Mouse (Mus musculus) lung, adult 10 weeks (tissue): ENCODE data around the gene Ugt1a10. TPM values are rescaled to one million over a fixed set of nuclear protein-coding genes. Genes with fewer than 3 reads are reported as not detected.

Experiments
- polyA plus RNA-seq: library from polyadenylated mRNA; stranded (reverse); fragments of 350-450 nt; fragmentation: Illumina TruSeq; extraction: RNeasy Lipid Tissue Mini Kit (QIAGEN cat#74804); gene quantifications from one replicate; pipeline ENCODE4 v1.2.3, GENCODE M21; 2014; ENCODE audit warnings: low read depth, low replicate concordance; ENCODE audit not compliant: insufficient read depth

The Ugt1a10 gene
- polyA plus RNA-seq: not detected

DNA sequence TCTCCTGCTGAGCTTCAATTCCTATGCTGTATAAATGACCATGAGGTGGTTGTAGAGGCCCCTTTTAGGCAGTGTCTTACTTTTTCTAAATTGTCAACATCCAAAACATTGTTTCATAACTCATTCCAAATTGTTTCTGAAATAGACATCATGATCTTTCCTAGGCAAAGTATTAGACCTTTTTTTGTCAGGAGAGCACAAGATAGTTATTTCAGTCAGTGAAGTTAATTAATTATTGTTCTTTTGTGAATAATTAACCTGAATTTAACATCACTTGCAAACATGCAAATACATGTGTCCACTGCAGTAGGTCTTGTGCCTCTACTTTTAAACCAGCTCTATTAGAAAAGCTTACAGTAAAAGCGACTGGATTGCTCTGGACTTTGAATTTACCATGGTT lies at the start of gene Ugt1a10:
Gene Ugt1a10, plus strand, starts transcription at position 301 of the 400 bp plus-strand sequence.

DNA sequence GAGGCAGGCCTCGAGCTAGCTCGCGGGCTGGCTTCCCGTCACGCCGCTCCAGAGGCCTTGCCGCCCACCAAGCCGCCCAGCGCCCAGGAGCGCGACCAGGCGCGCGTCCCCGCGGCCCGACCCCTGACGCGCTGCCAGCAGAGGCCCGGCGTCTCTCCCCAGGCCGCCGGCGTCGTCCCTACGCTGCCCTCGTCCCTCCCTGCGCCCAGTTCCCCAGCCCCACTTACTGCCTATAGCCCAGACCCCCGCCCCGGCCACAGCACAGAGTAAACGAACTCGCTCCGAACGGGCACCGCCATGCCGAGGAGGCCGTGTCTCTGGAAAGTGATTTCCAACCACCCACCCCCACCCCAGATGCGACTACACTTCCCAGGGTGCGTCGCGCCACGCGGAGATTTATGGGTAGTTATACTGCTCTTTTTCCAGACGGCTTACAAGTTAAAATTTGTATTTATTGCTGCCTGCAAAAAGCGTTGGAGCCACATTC lies 46.9 kb upstream of the Ugt1a10 start, which contains the start of gene Usp40:
Gene Usp40, minus strand, starts transcription at position 341 of the 487 bp plus-strand sequence.

DNA sequence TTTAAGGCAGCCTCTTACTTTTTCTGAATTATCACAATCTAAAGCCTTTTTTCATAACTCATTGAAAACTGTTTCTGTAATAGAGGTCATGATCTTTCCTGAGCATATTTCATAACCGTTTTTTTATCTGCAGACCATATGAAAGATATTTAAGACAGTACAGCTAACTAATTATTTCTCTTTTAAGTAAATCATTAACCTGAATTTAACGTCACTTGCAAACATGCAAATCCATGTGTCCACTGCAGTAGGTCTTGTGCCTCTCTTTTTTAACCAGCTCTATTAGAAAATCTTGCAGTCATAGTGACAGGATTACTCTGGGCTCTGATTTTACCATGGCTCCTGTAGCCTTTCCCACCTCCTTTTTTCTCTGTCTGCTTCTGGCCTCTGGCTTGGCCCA lies 15.3 kb downstream of the Ugt1a10 start, which contains the start of gene Ugt1a9:
Gene Ugt1a9, plus strand, starts transcription at position 306 of the 400 bp plus-strand sequence.

DNA sequence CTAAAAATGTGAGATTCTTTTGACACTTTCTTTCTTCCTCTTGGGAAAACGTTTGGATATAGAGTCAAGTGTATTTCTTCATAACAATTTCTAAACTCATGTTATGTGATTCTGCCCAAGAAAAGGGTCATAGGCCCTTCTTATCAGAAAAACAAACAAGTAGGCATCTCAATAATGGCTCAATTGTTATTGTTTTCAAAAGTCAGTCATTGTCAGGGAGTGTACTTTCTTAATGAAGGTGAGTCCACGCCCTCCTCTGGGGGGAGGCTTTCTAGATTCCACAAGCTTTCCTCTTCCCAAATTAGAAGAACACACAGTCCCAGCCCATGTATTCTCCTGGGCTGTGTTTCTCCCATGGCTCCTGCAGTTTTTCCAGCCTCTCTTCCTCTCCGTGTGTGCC lies 32.3 kb downstream of the Ugt1a10 start, which contains the start of gene Ugt1a8:
Gene Ugt1a8, plus strand, starts transcription at position 301 of the 400 bp plus-strand sequence.

DNA sequence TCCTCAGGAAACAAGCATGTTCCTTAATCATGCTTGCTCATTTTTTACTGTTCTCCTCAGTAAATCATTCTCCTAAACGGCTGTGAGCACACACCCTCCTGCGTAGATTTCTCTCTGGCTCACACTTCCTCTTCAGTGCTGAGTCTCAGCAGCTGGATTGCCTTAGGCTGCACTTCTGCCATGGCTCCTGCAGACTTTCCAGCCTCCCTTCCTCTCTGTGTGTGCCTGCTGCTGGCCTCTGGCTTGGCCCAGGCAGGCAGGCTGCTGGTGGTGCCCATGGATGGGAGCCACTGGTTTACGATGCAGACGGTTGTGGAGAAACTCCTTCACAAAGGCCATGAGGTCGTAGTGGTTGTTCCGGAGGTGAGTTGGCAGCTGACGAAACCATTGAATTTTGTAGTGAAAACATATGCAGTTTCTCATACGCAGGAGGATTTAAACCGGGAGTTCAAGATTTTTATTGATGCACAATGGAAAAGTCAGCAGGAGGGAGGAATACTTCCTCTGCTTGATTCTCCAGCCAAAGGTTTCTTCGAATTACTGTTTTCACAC lies 39.8 kb downstream of the Ugt1a10 start, which contains the start of gene Ugt1a7c:
Gene Ugt1a7c, plus strand, starts transcription at position 122 of the 552 bp plus-strand sequence.

DNA sequence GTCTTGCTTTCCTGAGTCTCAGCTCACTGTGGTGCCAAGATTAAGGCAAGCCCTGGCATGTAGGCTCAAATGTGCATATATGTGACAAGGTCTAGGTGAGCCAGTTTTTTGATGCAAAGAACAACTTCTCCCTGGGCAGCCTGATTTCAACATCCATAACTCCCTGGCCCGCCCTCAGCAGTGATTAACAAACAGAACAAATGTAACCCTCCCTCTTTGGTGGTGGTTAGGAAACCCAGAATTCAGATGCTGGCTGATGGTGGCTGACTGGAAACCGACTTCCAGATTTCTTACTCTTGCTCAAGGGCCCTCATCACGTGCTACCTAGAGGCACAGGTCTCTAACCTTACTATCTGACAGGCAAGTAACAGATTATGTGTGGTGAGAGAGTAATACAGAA lies 47.8 kb downstream of the Ugt1a10 start, which contains the start of gene Ugt1a6b:
Gene Ugt1a6b, plus strand, starts transcription at position 234 of the 400 bp plus-strand sequence.

DNA sequence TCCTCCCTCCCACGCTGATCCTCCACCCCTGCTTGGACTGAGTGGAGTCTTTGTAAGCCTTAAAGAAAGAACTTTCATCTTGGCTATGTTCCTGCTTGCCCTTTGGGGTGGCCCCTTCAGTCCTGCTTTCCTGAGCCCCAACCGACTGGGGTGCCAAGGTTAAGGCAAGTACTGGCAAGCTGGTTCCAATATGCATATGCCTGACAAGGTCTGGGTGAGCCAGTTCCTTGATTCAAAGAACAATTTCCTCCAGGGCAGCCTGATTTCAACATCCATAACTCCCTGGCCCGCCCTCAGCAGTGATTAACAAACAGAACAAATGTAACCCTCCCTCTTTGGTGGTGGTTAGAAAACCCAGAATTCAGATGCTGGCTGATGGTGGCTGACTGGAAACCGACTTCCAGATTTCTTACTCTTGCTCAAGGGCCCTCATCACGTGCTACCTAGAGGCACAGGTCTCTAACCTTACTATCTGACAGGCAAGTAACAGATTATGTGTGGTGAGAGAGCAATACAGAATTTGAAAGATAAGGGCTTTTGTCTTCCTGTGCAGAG lies 79.3 kb downstream of the Ugt1a10 start, which contains the start of gene Ugt1a6a:
Gene Ugt1a6a, plus strand, starts transcription at position 353 of the 555 bp plus-strand sequence.

DNA sequence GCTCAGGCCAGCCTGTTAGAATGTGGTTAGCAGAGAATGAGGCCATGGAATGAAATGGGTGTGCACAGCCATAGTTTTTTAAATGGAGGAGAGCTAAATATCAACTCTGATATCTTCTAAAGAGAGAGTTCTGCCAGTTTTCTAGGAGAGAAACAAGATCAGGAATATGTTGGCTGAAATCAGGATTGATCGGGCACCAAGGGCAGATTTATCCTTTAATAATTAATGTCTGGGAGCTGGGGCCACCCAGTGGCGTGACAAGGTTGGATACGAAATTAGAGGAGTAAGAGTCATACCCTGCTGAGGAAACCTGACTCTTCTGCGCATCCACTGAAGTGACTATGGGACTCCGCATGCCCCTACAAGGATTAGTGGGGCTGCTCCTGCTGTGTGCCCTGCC lies 110.5 kb downstream of the Ugt1a10 start, which contains the start of gene Ugt1a5:
Gene Ugt1a5, plus strand, starts transcription at position 302 of the 400 bp plus-strand sequence.

DNA sequence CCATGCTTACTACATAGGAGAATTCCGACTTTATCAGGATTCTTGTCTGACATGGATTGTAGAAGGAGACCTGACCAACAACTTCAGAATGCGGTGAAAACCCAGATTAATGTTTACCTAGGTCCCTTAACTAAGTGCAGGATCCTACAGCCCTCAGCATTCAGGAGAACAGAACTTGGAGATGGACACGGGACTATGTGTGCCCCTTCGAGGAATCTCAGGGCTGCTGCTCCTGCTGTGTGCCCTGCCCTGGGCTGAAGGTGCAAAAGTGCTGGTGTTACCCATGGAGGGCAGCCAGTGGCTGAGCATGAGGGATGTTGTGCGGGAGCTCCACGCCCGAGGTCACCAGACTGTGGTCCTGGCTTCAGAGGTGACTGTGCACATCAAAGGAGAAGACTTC lies 145.3 kb downstream of the Ugt1a10 start, which contains the start of gene Ugt1a2:
Gene Ugt1a2, plus strand, starts transcription at position 146 of the 400 bp plus-strand sequence.

DNA sequence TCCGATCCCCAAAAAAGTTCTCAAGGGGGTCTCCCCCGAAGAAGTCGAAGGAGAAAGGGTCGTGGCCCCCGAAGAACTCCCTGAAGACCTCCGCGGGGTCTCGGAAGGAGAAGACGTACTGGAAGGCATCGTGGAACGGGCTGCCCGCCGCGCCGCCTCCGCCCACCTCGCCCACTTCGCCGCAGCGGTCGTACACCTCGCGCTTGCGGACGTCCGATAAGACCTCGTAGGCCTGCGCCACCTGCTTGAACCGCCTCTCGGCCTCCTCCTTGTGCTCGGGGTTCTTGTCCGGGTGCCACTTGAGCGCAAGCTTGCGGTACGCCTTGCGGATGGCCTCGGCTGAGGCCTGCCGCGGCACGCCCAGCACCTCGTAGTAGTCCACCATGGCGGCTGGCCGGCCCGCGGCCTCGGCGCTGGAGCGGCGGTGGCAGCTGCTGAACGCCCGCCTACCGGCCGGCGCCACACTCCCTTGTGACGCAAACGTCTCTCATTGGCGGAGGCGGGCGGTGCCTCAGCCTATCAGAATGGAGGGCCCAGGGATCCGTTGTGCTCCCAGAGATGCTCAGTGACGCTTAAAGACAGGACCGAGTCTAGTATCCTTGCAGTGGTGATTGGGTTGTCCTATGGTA lies 150.2 kb downstream of the Ugt1a10 start, which contains the start of gene Dnajb3:
Gene Dnajb3, minus strand, starts transcription at position 489 of the 629 bp plus-strand sequence.

DNA sequence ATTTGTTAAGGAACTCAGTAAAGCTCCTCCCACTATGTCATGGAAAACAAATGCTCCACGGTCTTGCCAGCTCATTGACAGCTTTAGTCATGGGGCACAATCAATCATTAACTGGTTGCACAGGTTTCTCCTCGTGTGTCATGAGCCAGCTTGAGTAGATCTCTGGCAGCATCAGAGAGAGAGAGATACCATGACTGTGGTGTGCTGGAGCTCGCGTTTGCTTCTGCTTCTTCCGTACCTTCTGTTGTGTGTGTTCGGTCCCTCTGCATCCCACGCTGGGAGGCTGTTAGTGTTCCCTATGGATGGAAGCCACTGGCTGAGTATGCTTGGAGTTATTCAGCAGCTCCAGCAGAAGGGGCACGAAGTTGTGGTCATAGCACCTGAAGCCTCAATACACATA lies 156.6 kb downstream of the Ugt1a10 start, which contains the start of gene Ugt1a1:
Gene Ugt1a1, plus strand, starts transcription at position 148 of the 400 bp plus-strand sequence.

DNA sequence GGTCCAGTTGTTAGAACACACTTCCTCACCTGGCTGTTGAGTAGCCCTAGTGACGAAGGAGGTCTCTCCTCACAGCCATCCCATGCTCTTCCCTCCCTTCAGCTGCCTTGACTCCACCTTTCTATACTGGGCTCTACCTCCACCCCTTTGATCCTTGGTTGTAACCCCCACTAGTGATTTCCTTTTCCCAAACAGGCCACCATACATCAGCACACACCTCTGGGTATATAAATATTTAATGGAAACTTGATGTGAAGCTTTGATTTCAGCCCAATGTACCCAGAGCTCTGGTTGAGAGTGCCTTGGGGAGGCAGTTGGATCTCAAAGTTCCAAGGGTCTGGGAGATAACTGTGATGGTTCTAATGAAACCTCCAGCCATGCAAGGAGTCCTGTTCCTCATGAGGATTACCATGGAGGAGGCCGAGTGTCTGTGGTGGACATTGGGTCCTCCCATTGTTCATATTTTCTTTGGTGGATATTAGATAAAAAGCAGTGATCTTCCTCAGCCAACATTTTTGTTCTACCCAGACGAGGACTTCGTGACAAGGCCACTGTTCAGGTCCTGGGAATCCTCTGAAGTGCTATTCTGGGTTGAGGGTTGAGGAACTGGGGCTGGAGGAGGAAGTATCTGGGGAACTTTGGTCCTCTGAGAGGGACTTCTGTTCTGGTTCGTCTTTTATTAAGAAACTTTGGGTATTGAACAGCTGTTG lies 171.6 kb downstream of the Ugt1a10 start, which contains the start of gene Mroh2a:
Gene Mroh2a, plus strand, starts transcription at position 317 of the 710 bp plus-strand sequence.

Other genes with a start within 250 kb of the Ugt1a10 start
- 24.4 TPM for gene Dgkd, start 202.1 kb upstream of the Ugt1a10 start, polyA plus RNA-seq
- 5.5 TPM for gene Usp40, start 46.8 kb upstream of the Ugt1a10 start, polyA plus RNA-seq
- gene Ugt1a9, start 15.4 kb downstream of the Ugt1a10 start, polyA plus RNA-seq: not detected
- gene Ugt1a8, start 32.4 kb downstream of the Ugt1a10 start, polyA plus RNA-seq: not detected
- 3.0 TPM for gene Ugt1a7c, start 39.7 kb downstream of the Ugt1a10 start, polyA plus RNA-seq
- 2.4 TPM for gene Ugt1a6b, start 47.9 kb downstream of the Ugt1a10 start, polyA plus RNA-seq
- 25.8 TPM for gene Ugt1a6a, start 79.4 kb downstream of the Ugt1a10 start, polyA plus RNA-seq
- not detected for gene Ugt1a5, start 110.6 kb downstream of the Ugt1a10 start, polyA plus RNA-seq
- not detected for gene Ugt1a2, start 145.2 kb downstream of the Ugt1a10 start, polyA plus RNA-seq
- 1.3 TPM for gene Dnajb3, start 150.4 kb downstream of the Ugt1a10 start, polyA plus RNA-seq
- gene Ugt1a1, start 156.6 kb downstream of the Ugt1a10 start, polyA plus RNA-seq: 0.14 TPM
- gene Mroh2a, start 171.6 kb downstream of the Ugt1a10 start, polyA plus RNA-seq: 0.27 TPM
- gene Hjurp, start 222.2 kb downstream of the Ugt1a10 start, polyA plus RNA-seq: 11.8 TPM
- gene Trpm8, start 222.3 kb downstream of the Ugt1a10 start, polyA plus RNA-seq: not detected